Mouse (Mus musculus): ENCODE measurements around the gene Fbxl14. TPM values are rescaled to one million over a fixed set of nuclear protein-coding genes. Genes with fewer than 3 reads are reported as not detected.

Gene Fbxl14
- polyA plus RNA-seq, 1 experiment from 2014 or later: 3.3 TPM

Other genes with a start within 250 kb of the Fbxl14 start
- gene Cacna2d4, start 243.1 kb upstream of the Fbxl14 start, polyA plus RNA-seq (2015; fragmentation: Nextera tagmentation; extraction: Ambion mirVana): 0.60 and 0.61 TPM in 2 replicates
- 5.0 and 5.1 TPM in 2 replicates for gene Lrtm2, start 148.9 kb upstream of the Fbxl14 start, polyA plus RNA-seq (2015; fragmentation: Nextera tagmentation; extraction: Ambion mirVana)
- gene Adipor2, start 62.0 kb upstream of the Fbxl14 start, polyA plus RNA-seq (2015; fragmentation: Nextera tagmentation; extraction: Ambion mirVana): 38.0 and 44.1 TPM in 2 replicates
- gene Wnt5b, start 64.7 kb downstream of the Fbxl14 start, polyA plus RNA-seq (2015; fragmentation: Nextera tagmentation; extraction: Ambion mirVana): 4.1 and 5.0 TPM in 2 replicates